Mouse (Mus musculus): ENCODE measurements around the gene Inip.

DNA sequence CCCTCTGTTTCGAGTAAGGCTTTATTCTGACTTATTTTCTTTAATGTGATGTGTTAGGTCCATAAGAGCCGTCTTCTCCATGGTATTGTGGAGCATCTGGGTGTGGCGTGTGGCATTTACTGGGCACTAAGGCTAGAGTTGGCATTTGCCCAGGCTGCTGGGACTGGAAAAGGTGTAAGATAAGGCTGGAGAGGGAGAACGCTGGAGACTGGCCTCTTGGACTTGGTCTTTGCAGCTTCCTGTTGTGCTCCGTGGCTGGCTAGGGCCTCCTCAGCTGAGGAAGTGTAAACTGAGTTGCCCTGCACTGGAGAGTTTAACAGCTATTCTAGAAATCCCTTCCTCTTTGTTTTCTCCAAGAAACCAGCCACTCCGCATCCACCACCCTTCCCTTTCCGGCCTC, 36.3 kb upstream of the Inip start:
- TF ChIP-seq POLR2A (IDR thresholded peaks at IDR 0.05; ENCODE audit: low read depth, low read length) (no peak), MAX (IDR thresholded peaks at IDR 0.05; ENCODE audit: low read length) (no peak), CTCF (conservative IDR thresholded peaks at IDR 0.05 in 1 of 2, IDR thresholded peaks at IDR 0.05 in 1 of 2; ENCODE audit: low read depth in 2 of 2, low read length in 2 of 2) (no peak)
